Mouse (Mus musculus) stomach, embryonic 14.5 days (tissue): ENCODE data around the gene Fbxl20. TPM values are rescaled to one million over a fixed set of nuclear protein-coding genes. Genes with fewer than 3 reads are reported as not detected.

Experiments
- ATAC-seq: fragments of 200-750 bp; cut with Nextera tagmentation; 2 replicates; pipeline ENCODE4 v1.8.0; 2017; ENCODE audit warnings: low read depth, moderate TSS enrichment; ENCODE audit not compliant: insufficient number of reproducible peaks, insufficient read depth, low FRiP score
- H3K27ac ChIP-seq: fragments of 300-500 bp; sonication (generic); 2 replicates; pipeline ENCODE4 v1.5.1; 2014; ENCODE audit warnings: mild to moderate bottlenecking, low read length, moderate library complexity, mixed read lengths
- H3K27me3 ChIP-seq: fragments of 300-500 bp; sonication (generic); 2 replicates; pipeline ENCODE4 v1.6.1; 2014; ENCODE audit warnings: low read length, control low read depth, mixed read lengths; ENCODE audit not compliant: control insufficient read depth, insufficient read depth
- H3K36me3 ChIP-seq: fragments of 300-500 bp; sonication (generic); 2 replicates; pipeline ENCODE4 v1.6.1; 2014; ENCODE audit warnings: mild to moderate bottlenecking, control low read depth, low read length, moderate library complexity, mixed read lengths; ENCODE audit not compliant: control insufficient read depth, insufficient read depth
- H3K4me1 ChIP-seq: fragments of 300-500 bp; sonication (generic); 2 replicates; pipeline ENCODE4 v1.6.1; 2014; ENCODE audit warnings: low read length, control low read depth, mixed read lengths; ENCODE audit not compliant: control insufficient read depth, insufficient read depth
- H3K4me2 ChIP-seq: fragments of 300-500 bp; sonication (generic); replicated peaks from 2 replicates; pipeline ENCODE4 v1.6.1; 2014; ENCODE audit warnings: low read depth, low read length, control low read depth
- H3K4me3 ChIP-seq: fragments of 300-500 bp; sonication (generic); 2 replicates; pipeline ENCODE4 v1.5.1; 2014; ENCODE audit warnings: low read depth, low read length, control low read depth
- H3K9ac ChIP-seq: fragments of 300-500 bp; sonication (generic); replicated peaks from 2 replicates; pipeline ENCODE4 v1.6.1; 2014; ENCODE audit warnings: low read depth, mild to moderate bottlenecking, control low read depth, low read length, moderate library complexity, mixed read lengths
- H3K9me3 ChIP-seq: fragments of 300-500 bp; sonication (generic); 2 replicates; pipeline ENCODE4 v1.6.1; 2016; ENCODE audit warnings: low read depth, low read length, control low read depth; ENCODE audit not compliant: control insufficient read depth
- WGBS: fragments of 180-500 bp; shearing (Covaris S2); extraction: QIAGEN DNeasy Blood & Tissue Kit; methylation state at CpG from one replicate; pipeline ENCODE4 v1.1.7; 2014; 5-methylcytosine and 5-hydroxymethylcytosine counted together
- polyA plus RNA-seq: library from polyadenylated mRNA; unstranded; fragments of >200 nt; fragmentation: Nextera tagmentation; extraction: Ambion mirVana; gene quantifications from 2 replicates; pipeline ENCODE4 v1.2.1, GENCODE M21; 2014

The Fbxl20 gene
- polyA plus RNA-seq, 1 experiment from 2014 or later: 14.1 TPM

- H3K9me3 ChIP-seq: no peaks in the 10 kb centered on the region
- no peaks in the 10 kb centered on the region for H3K36me3 ChIP-seq
- no peak overlapping the region for H3K4me2 ChIP-seq
- H3K4me1 ChIP-seq: no peaks in the 10 kb centered on the region
- no peak overlapping the region for H3K9ac ChIP-seq
- no peak for ATAC-seq
- 81% methylated on average over 5 of the region's 5 CpGs for WGBS
- H3K27ac ChIP-seq: no peak overlapping the region
- no peak overlapping the region for H3K4me3 ChIP-seq
- no peaks in the 10 kb centered on the region for H3K27me3 ChIP-seq
Measured at GRCm38 (mm10) chr11:98060104-98060692, 90.0 kb downstream of the Fbxl20 start.

GRCm38 (mm10) chr11:98059662-98060061 is 90.5 kb downstream of the Fbxl20 start:
- H3K27ac ChIP-seq: no peak overlapping the region
- H3K9ac ChIP-seq: no peak overlapping the region
- no peaks in the 10 kb centered on the region for H3K9me3 ChIP-seq
- H3K4me1 ChIP-seq: no peaks in the 10 kb centered on the region
- no peaks in the 10 kb centered on the region for H3K36me3 ChIP-seq
- 73% methylated on average over 7 of the region's 7 CpGs for WGBS
- no peaks in the 10 kb centered on the region for H3K27me3 ChIP-seq
- ATAC-seq: no peak
- H3K4me3 ChIP-seq: no peak overlapping the region
- no peak overlapping the region for H3K4me2 ChIP-seq

- Histone ChIP-seq H3K9me3 (no peaks in the 10 kb centered on the region), H3K36me3 (no peaks in the 10 kb centered on the region), H3K9ac (no peak overlapping the region), H3K4me2 (no peak overlapping the region), H3K27ac (no peak overlapping the region), H3K4me3 (no peak overlapping the region), H3K4me1 (no peaks in the 10 kb centered on the region), H3K27me3 (peaks cover 1% of the 10 kb centered on the region; the same call in 1 of the 2 replicates)
- no peak for ATAC-seq
- 87% methylated on average over 5 of the region's 5 CpGs for WGBS
Measured at GRCm38 (mm10) chr11:98057998-98058397, 92.2 kb downstream of the Fbxl20 start.

- Histone ChIP-seq H3K4me2 (no peak overlapping the region), H3K36me3 (no peaks in the 10 kb centered on the region), H3K9me3 (no peaks in the 10 kb centered on the region), H3K4me1 (0 out of 2 replicates have a peak, but pooled peaks cover 4% of the 10 kb centered on the region), H3K4me3 (no peak overlapping the region), H3K9ac (no peak overlapping the region), H3K27me3 (peaks cover 6% of the 10 kb centered on the region), H3K27ac (no peak overlapping the region)
- WGBS: 20% methylated on average over 9 of the region's 9 CpGs
- 0 out of 2 replicates have a peak, but pooled peaks have one; percentile 25 for ATAC-seq
Measured at GRCm38 (mm10) chr11:98057466-98057865, 92.7 kb downstream of the Fbxl20 start.

GRCm38 (mm10) chr11:98052989-98053834 is 97.0 kb downstream of the Fbxl20 start, which contains the start of gene Stac2:
Stac2 (minus strand) TSS chr11:98053462.
- Histone ChIP-seq H3K9me3 (no peaks in the 10 kb centered on the region), H3K27ac (no peak within 1 kb of the TSS), H3K36me3 (no peaks in the 10 kb centered on the region), H3K27me3 (peaks cover 26% of the 10 kb centered on the region), H3K4me2 (peak within 1 kb of the TSS; percentile 69), H3K4me3 (peak within 1 kb of the TSS; percentile 35), H3K4me1 (0 out of 2 replicates have a peak, but pooled peaks cover 8% of the 10 kb centered on the region), H3K9ac (peak within 1 kb of the TSS; percentile 25; the same call in 1 of the 2 replicates)
- peak; percentile 80; the same call in 1 of the 2 replicates for ATAC-seq
- 1% methylated on average over 42 of the region's 48 CpGs for whole genome bisulfite sequencing

GRCm38 (mm10) chr11:98052129-98052988 is 97.8 kb downstream of the Fbxl20 start:
- WGBS: 1% methylated on average over 82 of the region's 83 CpGs
- Histone ChIP-seq H3K4me2 (peak overlapping the region; percentile 69), H3K27ac (no peak overlapping the region), H3K4me1 (0 out of 2 replicates have a peak, but pooled peaks cover 8% of the 10 kb centered on the region), H3K36me3 (no peaks in the 10 kb centered on the region), H3K27me3 (peaks cover 26% of the 10 kb centered on the region), H3K9ac (peak overlapping the region; percentile 25; the same call in 1 of the 2 replicates), H3K9me3 (no peaks in the 10 kb centered on the region), H3K4me3 (peak overlapping the region; percentile 35)
- 0 out of 2 replicates have a peak, but pooled peaks have one; percentile 6 for ATAC-seq

GRCm38 (mm10) chr11:98051611-98052128 is 98.5 kb downstream of the Fbxl20 start:
- Histone ChIP-seq H3K4me1 (0 out of 2 replicates have a peak, but pooled peaks cover 8% of the 10 kb centered on the region), H3K27ac (no peak overlapping the region), H3K4me3 (peak overlapping the region; percentile 35), H3K9ac (no peak overlapping the region), H3K27me3 (peaks cover 26% of the 10 kb centered on the region), H3K9me3 (no peaks in the 10 kb centered on the region), H3K36me3 (no peaks in the 10 kb centered on the region), H3K4me2 (peak overlapping the region; percentile 69)
- ATAC-seq: no peak
- WGBS: 8% methylated on average over 12 of the region's 12 CpGs
